Mouse (Mus musculus): ENCODE measurements around the gene Vmp1.

- TF ChIP-seq CTCF (IDR thresholded peaks at IDR 0.05; ENCODE audit: borderline replicate concordance, insufficient read depth, low read depth, low read length) (no peak), POLR2A (IDR thresholded peaks at IDR 0.05; ENCODE audit: borderline replicate concordance, insufficient read depth, low read length) (no peak)
Observed at GRCm38 (mm10) chr11:86649542-86649941, 34.1 kb downstream of the Vmp1 start.
